Mouse (Mus musculus) heart, adult 2 months (tissue): ENCODE results near the gene Fes. TPM values are rescaled to one million over a fixed set of nuclear protein-coding genes. Genes with fewer than 3 reads are reported as not detected.

Experiments used
- DNase-seq, 2 experiments: peaks; one replicate each; pipeline ENCODE4 v3.0.0; 2021
- H3K27ac ChIP-seq: fragments of 200-600 bp; 2 replicates; pipeline ENCODE4 v1.8.1; 2022
- H3K27me3 ChIP-seq: fragments of 200-500 bp; 2 replicates; pipeline ENCODE4 v1.6.1; 2012; ENCODE audit warnings: mild to moderate bottlenecking, low read length, inconsistent platforms, mixed read lengths; ENCODE audit not compliant: control insufficient read depth, insufficient read depth
- H3K36me3 ChIP-seq: fragments of 200-500 bp; 2 replicates; pipeline ENCODE4 v1.6.1; 2012; ENCODE audit warnings: low read length, inconsistent platforms; ENCODE audit not compliant: control insufficient read depth, insufficient read depth
- H3K4me1 ChIP-seq: fragments of 200-500 bp; 2 replicates; pipeline ENCODE4 v1.6.1; 2011; ENCODE audit warnings: low read length; ENCODE audit not compliant: control insufficient read depth, insufficient read depth
- H3K4me3 ChIP-seq: fragments of 200-600 bp; 2 replicates; pipeline ENCODE4 v1.8.1; 2022
- H3K79me2 ChIP-seq: fragments of 200-500 bp; replicated peaks from 2 replicates; pipeline ENCODE4 v1.6.1; 2012; ENCODE audit warnings: mild to moderate bottlenecking, inconsistent platforms, low read length, moderate library complexity, mixed read lengths; ENCODE audit not compliant: control insufficient read depth, insufficient read depth
- H3K9ac ChIP-seq: fragments of 200-500 bp; 2 replicates; pipeline ENCODE4 v1.6.1; 2012; ENCODE audit warnings: low read depth, mild to moderate bottlenecking, control low read depth, inconsistent platforms, low read length, mixed read lengths
- CTCF ChIP-seq: fragments of 200-600 bp; IDR thresholded peaks from 2 replicates; pipeline ENCODE4 v1.8.1; 2022; ENCODE audit warnings: antibody characterized with exemption, mild to moderate bottlenecking, moderate library complexity
- EP300 ChIP-seq: fragments of 200-500 bp; IDR thresholded peaks from 2 replicates; pipeline ENCODE4 v1.6.1; 2011; ENCODE audit warnings: low read depth, low read length, control low read depth; ENCODE audit not compliant: insufficient read depth
- POLR2A ChIP-seq: fragments of 200-500 bp; IDR thresholded peaks from 2 replicates; pipeline ENCODE4 v1.6.1; 2011; ENCODE audit warnings: mild to moderate bottlenecking, low read depth, low read length, control low read depth; ENCODE audit not compliant: insufficient read depth
- WGBS: fragments of 180-500 bp; shearing (Covaris S2); methylation state at CpG from one replicate; pipeline ENCODE4 v1.1.7; 2018; 5-methylcytosine and 5-hydroxymethylcytosine counted together
- intact Hi-C: fragments of 180-260 bp; cut with DNase I; formaldehyde crosslinking; loops from one replicate; pipeline ENCODE4 v1.15.1; 2025
- polyA plus RNA-seq: library from polyadenylated mRNA; depleted of rRNA; stranded (reverse); fragments of >200 nt; gene quantifications from 2 replicates; pipeline ENCODE4 v1.2.3, GENCODE M21; 2012
- total RNA-seq, 2 experiments: library from RNA; stranded (reverse); gene quantifications; 2 replicates each; pipeline ENCODE4 v1.2.3; 2021

Fes gene
- total and polyA plus RNA-seq, 3 experiments = 8.9 to 15.4 (median 9.8) TPM

DNA sequence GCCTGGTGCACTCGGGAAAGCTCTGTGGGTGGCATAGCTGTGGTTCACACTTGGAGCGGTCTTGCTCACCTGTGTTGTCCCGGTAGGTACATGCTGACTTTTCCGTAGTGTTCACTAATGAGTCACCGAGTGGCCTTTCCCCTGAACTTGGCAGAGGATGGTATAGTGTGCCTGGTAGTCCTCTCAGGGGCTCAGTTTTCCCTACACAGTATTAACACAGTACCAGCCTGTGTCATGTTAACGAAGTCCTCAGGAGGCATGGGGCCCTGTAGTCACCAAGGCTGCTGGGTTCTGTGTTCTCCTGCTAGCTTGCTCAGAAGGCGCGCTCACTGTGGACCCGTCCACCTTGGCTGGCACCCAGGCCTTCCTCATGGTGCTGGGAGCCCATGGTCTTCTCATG lies 22.6 kb upstream of the Fes start:
- Histone ChIP-seq H3K79me2 (no peaks in the 10 kb centered on the region), H3K27ac (no peak overlapping the region), H3K9ac (no peak overlapping the region), H3K4me1 (peaks cover 6% of the 10 kb centered on the region), H3K27me3 (no peaks in the 10 kb centered on the region), H3K36me3 (no peaks in the 10 kb centered on the region), H3K4me3 (no peak overlapping the region)
- 90% methylated on average over 9 of the region's 9 CpGs for WGBS
- DNase-seq = no peak
- TF ChIP-seq CTCF (no peak), POLR2A (no peak), EP300 (no peak)
- intact Hi-C loops = no loop called here

DNA sequence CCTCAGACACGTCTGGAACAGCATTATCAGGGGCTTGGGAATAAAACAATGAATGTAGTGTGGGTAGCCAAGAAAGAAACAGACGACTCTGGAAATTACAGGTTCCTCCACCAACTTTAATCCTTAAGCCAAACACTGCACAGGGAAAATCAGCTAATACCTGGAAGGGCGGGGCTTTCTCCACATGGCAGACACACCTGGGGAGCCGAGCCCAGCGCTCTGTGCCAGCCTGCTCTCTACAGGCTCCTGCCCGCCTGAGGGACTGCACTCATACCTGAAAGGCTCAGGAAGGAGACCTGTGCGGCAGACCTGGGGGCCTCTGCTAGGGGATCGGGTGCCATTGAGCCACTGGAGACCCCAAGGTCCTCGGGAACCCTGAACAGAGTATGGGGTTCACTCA lies 20.0 kb upstream of the Fes start:
- Histone ChIP-seq H3K9ac (no peak overlapping the region), H3K4me3 (no peak overlapping the region), H3K27me3 (no peaks in the 10 kb centered on the region), H3K36me3 (no peaks in the 10 kb centered on the region), H3K27ac (no peak overlapping the region), H3K79me2 (no peaks in the 10 kb centered on the region), H3K4me1 (peaks cover 8% of the 10 kb centered on the region)
- no peak for TF ChIP-seq CTCF
- no peak for TF ChIP-seq EP300
- no peak for TF ChIP-seq POLR2A
- DNase-seq = no peak
- intact Hi-C loops = no loop called here
- WGBS = 79% methylated on average over 9 of the region's 9 CpGs

DNA sequence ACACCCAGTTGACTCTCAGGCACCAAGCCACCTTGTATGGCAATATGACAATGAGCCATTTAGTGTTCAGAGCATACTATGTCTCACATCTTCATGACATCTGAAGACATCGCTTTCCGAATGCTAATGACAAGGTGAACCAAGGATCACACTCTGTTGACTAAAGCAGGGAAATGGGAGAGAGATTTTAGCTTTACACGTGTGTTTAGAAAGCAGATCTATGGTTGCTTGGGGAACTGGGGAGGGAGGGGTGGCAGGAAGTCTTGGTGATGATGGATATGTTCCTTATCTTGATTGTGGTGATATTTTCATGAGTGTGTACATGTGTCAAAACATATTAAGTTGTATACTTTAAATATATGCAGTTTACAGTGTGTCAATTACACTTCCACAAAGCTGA lies 18.4 kb upstream of the Fes start:
- Histone ChIP-seq H3K27me3 (no peaks in the 10 kb centered on the region), H3K4me3 (no peak overlapping the region), H3K4me1 (peaks cover 9% of the 10 kb centered on the region), H3K79me2 (peaks cover 3% of the 10 kb centered on the region; the same call in 1 of the 2 replicates), H3K27ac (no peak overlapping the region), H3K9ac (no peak overlapping the region), H3K36me3 (no peaks in the 10 kb centered on the region)
- DNase-seq = no peak
- TF ChIP-seq POLR2A (no peak), EP300 (no peak), CTCF (no peak)
- WGBS = 85% methylated on average over 3 of the region's 3 CpGs
- intact Hi-C loops = no loop called here

DNA sequence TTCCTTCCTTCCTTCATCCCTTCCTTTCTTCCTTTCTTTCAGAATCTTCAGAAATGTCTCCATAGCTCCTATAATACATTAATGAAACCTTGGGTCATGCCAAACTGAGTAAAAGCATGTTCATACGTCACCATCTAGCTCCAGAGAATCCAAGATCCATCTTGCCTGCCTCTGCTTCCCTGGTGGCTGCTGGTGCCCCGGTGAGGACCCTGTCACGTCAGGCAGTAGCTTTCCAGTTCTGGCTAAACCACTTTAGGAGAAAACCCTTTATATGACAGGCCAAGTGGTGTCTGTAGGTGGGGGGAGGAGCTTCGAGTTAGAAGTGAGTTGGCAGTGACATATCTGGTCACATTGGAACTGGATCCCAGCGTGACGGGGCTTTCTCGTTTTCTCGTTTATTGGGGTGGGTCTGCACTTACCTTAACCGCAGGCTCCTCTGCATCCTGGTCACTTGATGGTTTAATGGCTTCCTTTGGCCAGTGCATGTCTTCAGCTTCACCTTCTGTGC lies 17.5 kb upstream of the Fes start, which contains the start of gene Furin:
Gene Furin, minus strand, starts transcription at position 249 of the 508 bp plus-strand sequence.
- peak within 1 kb of the TSS; percentile 98 for H3K27ac ChIP-seq
- peaks cover 16% of the 10 kb centered on the region for H3K4me1 ChIP-seq
- no peak within 1 kb of the TSS for H3K4me3 ChIP-seq
- no peak within 1 kb of the TSS for H3K9ac ChIP-seq
- TF ChIP-seq CTCF (no peak), EP300 (no peak), POLR2A (no peak)
- H3K27me3 ChIP-seq = no peaks in the 10 kb centered on the region
- 70% methylated on average over 9 of the region's 9 CpGs for WGBS
- intact Hi-C loops = no loop called here
- peaks cover 3% of the 10 kb centered on the region; the same call in 1 of the 2 replicates for H3K79me2 ChIP-seq
- H3K36me3 ChIP-seq = no peaks in the 10 kb centered on the region
- no peak for DNase-seq

DNA sequence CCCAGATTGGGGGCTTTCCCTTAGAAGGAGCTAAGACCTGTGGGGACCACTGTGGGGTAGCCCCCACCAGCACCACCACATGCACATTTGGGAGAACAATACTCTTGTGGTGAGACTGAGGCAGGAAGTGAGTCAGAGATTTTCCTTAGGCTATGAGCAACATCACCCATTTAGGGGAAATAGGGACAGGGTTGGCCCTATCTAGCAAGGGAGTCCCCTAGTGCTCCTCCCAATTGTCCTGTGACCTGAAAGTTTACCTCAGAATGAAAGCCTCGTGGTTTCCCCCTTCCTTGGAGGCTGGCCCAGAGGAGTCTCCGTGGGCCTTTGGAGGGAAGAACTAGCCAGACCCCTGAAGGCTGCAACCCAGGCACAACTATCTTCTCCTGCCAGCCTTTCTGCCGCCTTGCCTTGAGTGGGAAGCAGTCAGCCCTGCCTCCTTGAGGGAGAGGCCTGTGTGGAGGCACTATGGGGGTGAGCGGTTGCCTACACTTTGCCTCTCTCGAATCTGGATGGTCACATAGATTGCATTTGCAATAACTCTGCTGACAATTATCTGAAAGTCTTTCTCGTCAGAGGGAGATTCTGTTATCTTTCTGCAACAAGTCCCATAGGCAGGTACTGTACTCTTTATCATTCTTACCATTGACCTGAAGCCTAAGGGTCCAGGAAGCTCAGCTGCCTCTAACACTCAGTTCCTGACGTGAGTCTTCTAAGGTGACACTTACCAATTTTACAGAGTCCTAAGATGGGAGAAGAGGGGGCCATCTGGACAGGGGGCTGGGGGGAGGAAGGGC lies 16.6 kb upstream of the Fes start:
- Histone ChIP-seq H3K4me3 (no peak overlapping the region), H3K27ac (peak overlapping the region; percentile 98), H3K9ac (no peak overlapping the region), H3K27me3 (no peaks in the 10 kb centered on the region), H3K36me3 (no peaks in the 10 kb centered on the region; the same call in 1 of the 2 replicates), H3K4me1 (peaks cover 21% of the 10 kb centered on the region), H3K79me2 (peaks cover 3% of the 10 kb centered on the region; the same call in 1 of the 2 replicates)
- intact Hi-C loops = no loop called here
- peak in 1 of 2 experiments; percentile 57 for DNase-seq
- 51% methylated on average over 7 of the region's 7 CpGs for WGBS
- TF ChIP-seq POLR2A (no peak), EP300 (no peak), CTCF (no peak)

DNA sequence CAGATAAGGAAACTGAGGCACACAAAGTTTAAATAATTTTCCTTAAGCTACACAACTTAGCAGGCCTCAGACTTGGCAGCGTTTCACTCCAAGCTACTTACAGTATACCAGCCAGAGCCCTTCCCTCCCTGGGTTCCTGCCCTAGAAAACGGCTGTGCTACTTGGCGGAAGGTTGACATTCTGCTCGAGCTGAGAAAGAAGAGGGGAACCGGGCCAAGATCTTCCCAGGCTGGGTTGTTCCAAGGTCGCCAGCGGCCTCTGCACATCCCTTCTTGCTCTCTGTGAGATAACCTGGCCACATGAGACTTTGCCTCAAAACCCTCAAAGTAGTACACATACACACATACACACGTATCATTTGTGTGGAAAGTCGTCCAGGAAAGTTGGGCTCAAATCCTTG lies 15.8 kb upstream of the Fes start:
- Histone ChIP-seq H3K36me3 (no peaks in the 10 kb centered on the region; the same call in 1 of the 2 replicates), H3K4me3 (peak overlapping the region; percentile 58; the same call in 1 of the 2 replicates), H3K27me3 (no peaks in the 10 kb centered on the region), H3K9ac (peak overlapping the region; percentile 16; the same call in 1 of the 2 replicates), H3K27ac (peak overlapping the region; percentile 98), H3K79me2 (peaks cover 4% of the 10 kb centered on the region; the same call in 1 of the 2 replicates), H3K4me1 (peaks cover 23% of the 10 kb centered on the region)
- no peak for TF ChIP-seq CTCF
- TF ChIP-seq EP300 = 0 out of 2 replicates have a peak, but pooled peaks have one; percentile 54
- intact Hi-C loops = loop anchor here (1.0 kb wide), 1 partner anchor 15 kb away; no protein-coding TSS in a partner anchor
- peak; percentile 76 to 85 for DNase-seq
- 4% methylated on average over 9 of the region's 9 CpGs for WGBS
